Mouse (Mus musculus) kidney, adult 18-20 months (tissue): Measurements from ENCODE around the gene Ttc29.

ENCODE experiments used
- DNase-seq: peaks from one replicate; pipeline ENCODE4 v3.0.0; 2021

Gene Ttc29

GRCm38 (mm10) chr8:78213074-78213473, at the start of gene Ttc29:
Ttc29 (plus strand) TSS chr8:78213297.
- DNase-seq, result no peak

- DNase-seq, result no peak
Observed at GRCm38 (mm10) chr8:78171351-78171750, 41.7 kb upstream of the Ttc29 start.

- no peak for DNase-seq
Observed at GRCm38 (mm10) chr8:78182654-78183053, 30.4 kb upstream of the Ttc29 start.

- no peak for DNase-seq
Observed at GRCm38 (mm10) chr8:78183414-78183813, 29.7 kb upstream of the Ttc29 start.

GRCm38 (mm10) chr8:78187087-78187486, 26.0 kb upstream of the Ttc29 start:
- no peak for DNase-seq

GRCm38 (mm10) chr8:78204229-78204628, 8.9 kb upstream of the Ttc29 start:
- DNase-seq, result no peak

DNA sequence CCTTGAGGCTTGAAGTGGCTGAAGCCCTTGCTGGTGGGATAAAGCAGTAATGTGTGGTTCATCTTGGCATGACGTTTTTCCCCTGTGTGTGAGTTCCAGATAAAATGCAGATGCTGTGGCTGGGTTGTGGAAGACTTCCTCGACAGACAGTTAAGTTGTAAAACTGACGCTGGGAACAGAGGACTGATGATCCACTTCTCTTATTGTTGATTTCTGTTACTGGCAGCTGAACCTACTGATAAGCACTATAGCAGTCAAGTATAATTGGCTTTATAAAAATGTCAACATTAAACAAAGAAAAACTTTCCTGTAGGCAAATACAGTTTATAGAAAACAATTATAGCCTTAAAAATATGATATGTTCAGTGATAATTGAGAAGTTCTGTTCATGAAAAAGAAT, 2.7 kb upstream of the Ttc29 start:
- DNase-seq, result no peak

GRCm38 (mm10) chr8:78214645-78215044, 1.5 kb downstream of the Ttc29 start:
- no peak for DNase-seq

- DNase-seq, result no peak
Observed at GRCm38 (mm10) chr8:78226087-78226486, 13.0 kb downstream of the Ttc29 start.

- DNase-seq, result no peak
Observed at GRCm38 (mm10) chr8:78230721-78231120, 17.6 kb downstream of the Ttc29 start.

DNA sequence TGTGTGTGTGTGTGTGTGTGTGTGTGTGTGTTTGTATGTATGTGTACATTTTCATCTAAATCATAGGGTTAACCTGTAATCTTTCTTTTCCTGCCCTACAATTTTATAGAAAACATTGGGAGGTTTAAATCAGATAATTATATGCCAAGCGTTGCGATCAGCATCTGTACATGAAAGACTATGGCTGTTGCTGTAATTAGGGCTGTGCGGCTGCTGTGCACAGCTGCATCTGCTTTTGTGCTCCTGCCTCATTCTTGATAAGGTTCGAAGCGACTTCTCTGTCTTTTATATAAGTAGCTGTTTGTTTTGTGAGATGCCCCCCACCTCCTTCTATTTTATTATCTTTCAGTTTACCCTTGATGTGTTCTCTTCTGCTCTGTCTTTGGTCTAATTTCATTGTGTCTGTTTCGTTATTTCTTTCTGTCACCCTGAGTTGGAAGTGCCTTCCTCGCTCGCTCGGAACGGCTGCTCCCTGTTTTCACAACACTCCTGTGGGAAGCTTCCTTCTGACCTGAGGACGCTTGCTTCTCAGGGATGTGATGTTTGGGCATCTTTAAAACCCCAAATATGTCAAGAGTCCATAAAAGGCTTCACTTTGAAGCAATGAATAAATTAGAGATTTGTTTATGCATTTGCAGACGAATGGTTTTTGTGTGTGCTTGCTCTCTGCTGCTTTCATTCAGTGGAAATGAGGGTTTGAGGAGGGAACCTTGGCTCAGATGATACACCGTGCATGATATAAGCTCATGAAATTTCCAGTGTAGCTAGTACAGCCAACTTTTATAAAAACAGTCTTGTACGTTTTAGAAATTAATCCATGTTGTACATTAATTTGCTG, 20.0 kb downstream of the Ttc29 start:
- DNase-seq, result no peak

GRCm38 (mm10) chr8:78233708-78234201, 20.7 kb downstream of the Ttc29 start:
- DNase-seq, result no peak

DNA sequence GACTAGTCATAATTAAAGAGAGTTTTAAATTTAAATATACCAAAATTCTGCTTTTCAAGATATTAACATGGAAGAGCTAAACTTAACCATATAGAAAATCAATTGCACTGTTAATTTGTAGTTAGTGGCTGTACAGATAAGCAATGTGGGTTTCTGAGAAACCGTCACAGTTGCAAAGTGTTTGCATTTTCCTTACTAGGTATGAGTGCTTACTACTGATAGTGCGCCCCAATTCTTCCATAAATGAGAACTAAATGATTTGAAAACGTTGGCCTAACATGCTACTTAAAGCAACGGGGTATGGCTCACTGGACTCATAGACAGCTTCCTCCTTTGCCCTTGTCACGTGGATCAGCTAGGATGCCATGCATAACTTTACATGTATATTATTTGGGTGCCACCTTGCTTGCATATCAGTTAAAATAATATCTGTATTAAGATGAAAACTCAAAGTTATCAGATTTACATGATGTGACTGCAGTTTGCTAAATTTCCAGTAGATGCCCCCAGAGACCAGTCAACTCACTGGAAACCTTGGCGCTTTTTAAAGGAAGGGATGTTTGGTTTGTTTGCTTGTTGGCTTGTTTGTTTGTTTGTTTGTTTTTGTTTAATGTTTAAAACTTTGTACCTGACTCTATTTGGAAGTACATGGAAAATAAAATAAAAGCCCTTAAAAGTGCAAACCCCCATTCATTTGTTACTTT, 25.0 kb downstream of the Ttc29 start:
- no peak for DNase-seq

- no peak for DNase-seq
Observed at GRCm38 (mm10) chr8:78251115-78251514, 38.0 kb downstream of the Ttc29 start.

GRCm38 (mm10) chr8:78254374-78254773, 41.3 kb downstream of the Ttc29 start:
- no peak for DNase-seq

- DNase-seq, result no peak
Observed at GRCm38 (mm10) chr8:78255011-78255410, 41.9 kb downstream of the Ttc29 start.

DNA sequence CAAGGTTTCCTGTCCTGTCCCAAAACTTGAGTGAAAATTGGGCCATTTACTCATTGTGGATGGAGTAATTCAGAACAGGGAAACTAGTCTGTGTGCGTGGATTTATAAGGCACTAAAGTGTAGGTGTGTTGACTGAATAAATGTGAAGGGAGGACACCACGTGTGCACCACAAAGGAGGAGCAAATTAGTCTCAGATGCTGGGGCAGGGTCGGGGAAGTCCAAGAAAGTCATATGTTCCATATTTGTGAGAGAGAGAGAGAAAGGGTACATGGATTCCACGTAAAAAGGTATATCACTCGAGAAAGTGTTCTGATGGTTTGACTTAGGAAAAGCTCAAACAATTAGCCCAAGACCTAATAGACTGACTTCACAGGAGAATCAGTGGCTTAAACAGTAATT, 52.4 kb downstream of the Ttc29 start:
- no peak for DNase-seq

DNA sequence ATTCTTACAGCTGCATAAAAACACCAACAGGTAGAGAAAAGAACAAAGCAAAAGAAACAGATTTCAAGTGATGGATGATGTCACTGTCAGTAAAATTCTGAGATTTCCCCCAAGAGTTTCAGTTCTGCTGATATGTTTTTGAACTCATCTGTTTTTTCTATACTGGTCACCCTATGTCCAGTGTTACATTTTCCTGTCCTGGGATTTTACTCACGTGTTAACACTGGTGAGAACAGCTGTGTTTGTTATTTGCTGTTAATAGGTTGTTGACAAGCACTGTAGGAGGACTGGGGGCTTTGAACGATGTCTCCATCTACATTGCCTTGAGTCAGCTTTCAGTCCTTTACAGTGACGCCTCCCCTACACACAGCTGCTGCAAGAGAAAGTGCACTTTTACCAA, 53.1 kb downstream of the Ttc29 start:
- DNase-seq, result no peak

GRCm38 (mm10) chr8:78267894-78268411, 54.9 kb downstream of the Ttc29 start:
- no peak for DNase-seq

- DNase-seq, result no peak
Observed at GRCm38 (mm10) chr8:78269281-78269680, 56.2 kb downstream of the Ttc29 start.

DNA sequence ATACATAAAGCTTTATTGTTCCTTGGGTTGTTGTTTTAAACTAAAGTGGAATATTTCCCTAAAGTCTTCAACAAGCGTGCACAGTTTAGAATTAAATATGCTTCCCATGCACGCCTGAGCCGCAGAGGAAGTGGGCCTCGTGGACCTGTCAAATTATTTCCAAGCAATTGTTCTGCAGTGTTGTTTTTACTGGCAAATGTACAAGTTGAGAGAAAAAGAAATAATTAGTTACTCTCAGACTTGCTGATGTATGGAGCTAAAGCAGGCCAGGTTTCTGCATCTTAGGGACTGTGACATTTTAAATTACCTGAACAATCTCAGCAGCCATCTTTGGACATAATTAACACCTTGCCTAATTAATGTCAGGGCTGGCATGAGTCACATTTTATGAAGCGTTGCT, 58.3 kb downstream of the Ttc29 start:
- DNase-seq, result no peak

DNA sequence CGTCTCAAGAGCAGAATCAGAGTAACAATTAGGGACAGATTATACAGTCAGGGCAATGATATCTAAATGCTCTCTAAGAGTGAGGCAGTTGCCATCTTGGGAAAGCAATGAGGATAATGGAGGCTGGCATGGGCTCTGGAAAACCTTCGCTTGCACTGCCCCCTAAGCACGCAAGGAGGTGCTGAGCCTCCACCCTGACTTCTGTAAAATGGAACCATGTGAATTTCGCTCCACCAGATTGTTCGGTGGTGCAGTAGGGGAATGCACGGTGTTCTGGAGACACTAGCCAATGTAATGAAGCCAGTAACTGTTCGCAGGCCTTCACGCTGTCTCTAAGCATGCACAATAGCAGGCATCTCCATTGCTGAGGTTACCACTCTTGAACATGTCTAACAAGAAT, 63.0 kb downstream of the Ttc29 start:
- DNase-seq, result no peak

- no peak for DNase-seq
Observed at GRCm38 (mm10) chr8:78277411-78277810, 64.3 kb downstream of the Ttc29 start.

DNA sequence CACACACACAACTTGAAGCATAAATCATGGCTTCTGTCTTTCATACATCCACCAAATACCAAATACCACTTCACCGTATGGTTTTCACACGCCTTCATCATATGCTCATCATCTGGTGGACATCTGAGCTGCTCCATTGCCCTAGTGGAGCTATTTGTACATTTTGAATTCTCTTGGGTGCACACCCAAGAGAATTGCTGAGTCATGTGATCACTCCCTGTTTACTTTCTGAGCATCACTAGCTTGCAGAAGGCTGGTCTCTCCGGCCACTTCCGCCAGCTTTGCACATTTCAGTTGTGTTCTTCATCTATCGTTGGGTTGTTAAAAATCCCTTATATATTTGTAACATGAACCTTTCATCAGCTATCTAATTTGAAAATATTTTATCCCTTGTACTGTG, 65.5 kb downstream of the Ttc29 start:
- DNase-seq, result no peak
